Comparison of ENCODE assay signal across 8 mouse cellular contexts in the genomic region with DNA sequence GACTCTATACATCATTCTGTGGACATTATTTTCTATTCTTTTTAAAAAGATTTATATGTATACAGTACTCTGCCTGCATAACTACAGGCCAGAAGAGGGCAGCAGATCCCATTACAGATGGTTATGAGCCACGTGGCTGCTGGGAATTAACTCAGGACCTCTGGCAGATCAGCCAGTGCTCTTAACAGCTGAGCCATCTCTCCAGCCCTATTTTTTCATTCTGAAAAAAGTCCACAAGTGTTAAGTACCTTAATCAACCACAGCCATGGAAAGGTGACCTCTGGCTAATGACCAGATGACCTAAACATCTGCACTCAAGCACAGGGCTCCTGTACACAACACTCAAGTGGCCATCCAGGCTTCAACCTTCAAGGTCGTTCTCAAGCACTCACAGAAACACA. TPM values are rescaled to one million over a fixed set of nuclear protein-coding genes. Genes with fewer than 3 reads are reported as not detected.
A peak's percentile ranks its signal among the peaks of the same experiment; 100 is the strongest.
DNase-seq lines count a peak whose midpoint lies in the region; ATAC-seq and TF ChIP-seq lines count a peak whose summit lies in the region.

No protein-coding gene starts in this region.

- H3K9ac ChIP-seq in midbrain, embryonic 14.5 days (replicated peaks; ENCODE audit: low read length) = no peak overlapping the region
- H3K9ac ChIP-seq in midbrain, embryonic 16.5 days (ENCODE audit: low read depth, low read length) = no peak overlapping the region
- H3K9ac ChIP-seq in kidney, embryonic 14.5 days (ENCODE audit: low read depth, low read length) = no peak overlapping the region
- H3K9ac ChIP-seq in heart, embryonic 11.5 days (ENCODE audit: low read depth, low read length) = no peak overlapping the region

- H3K27me3 ChIP-seq in midbrain, embryonic 14.5 days (ENCODE audit: control insufficient read depth, insufficient read depth, low read length) = no peaks in the 10 kb centered on the region
- H3K27me3 ChIP-seq in midbrain, embryonic 16.5 days (ENCODE audit: control insufficient read depth, insufficient read depth, low read depth, low read length) = no peaks in the 10 kb centered on the region
- no peaks in the 10 kb centered on the region for H3K27me3 ChIP-seq in kidney, embryonic 14.5 days (ENCODE audit: control insufficient read depth, insufficient read depth, low read length)
- no peaks in the 10 kb centered on the region for H3K27me3 ChIP-seq in heart, embryonic 11.5 days (ENCODE audit: control insufficient read depth, insufficient read depth, low read length)

- H3K4me1 ChIP-seq in midbrain, embryonic 14.5 days (ENCODE audit: control insufficient read depth, insufficient read depth, low read length) = peaks cover 9% of the 10 kb centered on the region; the same call in 1 of the 2 replicates
- H3K4me1 ChIP-seq in midbrain, embryonic 16.5 days (ENCODE audit: control insufficient read depth, insufficient read depth, low read length) = peaks cover 18% of the 10 kb centered on the region
- no peaks in the 10 kb centered on the region for H3K4me1 ChIP-seq in bone marrow, adult 2 months (ENCODE audit: control insufficient read depth, insufficient read depth, low read length)
- H3K4me1 ChIP-seq in kidney, embryonic 14.5 days (ENCODE audit: control insufficient read depth, insufficient read depth, low read length) = peaks cover 15% of the 10 kb centered on the region; the same call in 1 of the 2 replicates
- peaks cover 7% of the 10 kb centered on the region for H3K4me1 ChIP-seq in heart, embryonic 11.5 days (ENCODE audit: control insufficient read depth, insufficient read depth, low read length)

- ATAC-seq in midbrain, embryonic 14.5 days (ENCODE audit: low FRiP score, low TSS enrichment) = no peak
- ATAC-seq in midbrain, embryonic 16.5 days = no peak
- ATAC-seq in kidney, embryonic 14.5 days (ENCODE audit: low FRiP score, low TSS enrichment) = peak; percentile 10
- no peak for ATAC-seq in heart, embryonic 11.5 days (replicated peaks; ENCODE audit: insufficient number of reproducible peaks, low FRiP score, low TSS enrichment)

- H3K4me2 ChIP-seq in midbrain, embryonic 14.5 days (ENCODE audit: low read length) = no peak overlapping the region
- no peak overlapping the region for H3K4me2 ChIP-seq in midbrain, embryonic 16.5 days (ENCODE audit: low read length)
- no peak overlapping the region for H3K4me2 ChIP-seq in kidney, embryonic 14.5 days (replicated peaks; ENCODE audit: low read depth, low read length)
- no peak overlapping the region for H3K4me2 ChIP-seq in heart, embryonic 11.5 days

- no peak overlapping the region for H3K4me3 ChIP-seq in midbrain, embryonic 14.5 days (replicated peaks; ENCODE audit: low read depth, low read length)
- H3K4me3 ChIP-seq in midbrain, embryonic 16.5 days (ENCODE audit: low read depth, low read length) = no peak overlapping the region
- H3K4me3 ChIP-seq in bone marrow, adult 2 months (replicated peaks; ENCODE audit: control insufficient read depth, low read depth, low read length) = no peak overlapping the region
- no peak overlapping the region for H3K4me3 ChIP-seq in kidney, embryonic 14.5 days (ENCODE audit: low read length)
- no peak overlapping the region for H3K4me3 ChIP-seq in heart, embryonic 11.5 days (ENCODE audit: low read depth, low read length)

- 55% methylated on average over 2 of the region's 2 CpGs for WGBS in midbrain, embryonic 14.5 days
- 43% methylated on average over 2 of the region's 2 CpGs for WGBS in midbrain, embryonic 16.5 days
- WGBS in bone marrow, adult 2 months = 50% methylated on average over 2 of the region's 2 CpGs
- WGBS in kidney, embryonic 14.5 days = 45% methylated on average over 2 of the region's 2 CpGs
- 50% methylated on average over 2 of the region's 2 CpGs for WGBS in heart, embryonic 11.5 days (ENCODE audit: insufficient replicate concordance)

- TF ChIP-seq CTCF in bone marrow, adult 2 months (IDR thresholded peaks at IDR 0.05; ENCODE audit: control insufficient read depth, insufficient read depth, low read length) = 0 out of 2 replicates have a peak, but pooled peaks have one; percentile 3

- H3K9me3 ChIP-seq in midbrain, embryonic 14.5 days (ENCODE audit: control insufficient read depth, low read length) = no peaks in the 10 kb centered on the region
- H3K9me3 ChIP-seq in midbrain, embryonic 16.5 days (replicated peaks; ENCODE audit: control insufficient read depth, low read length, poor library complexity, severe bottlenecking) = no peaks in the 10 kb centered on the region
- no peaks in the 10 kb centered on the region for H3K9me3 ChIP-seq in kidney, embryonic 14.5 days (ENCODE audit: control insufficient read depth, low read length)
- H3K9me3 ChIP-seq in heart, embryonic 11.5 days (replicated peaks; ENCODE audit: control insufficient read depth, low read length) = no peaks in the 10 kb centered on the region

- no peak for TF ChIP-seq POLR2A in bone marrow, adult 2 months (IDR thresholded peaks at IDR 0.05; ENCODE audit: borderline replicate concordance, control insufficient read depth, low read depth, low read length)

- H3K27ac ChIP-seq in midbrain, embryonic 14.5 days (replicated peaks; ENCODE audit: low read depth, low read length) = no peak overlapping the region
- no peak overlapping the region for H3K27ac ChIP-seq in midbrain, embryonic 16.5 days (ENCODE audit: low read length)
- H3K27ac ChIP-seq in bone marrow, adult 2 months (ENCODE audit: control insufficient read depth, insufficient read depth, low read depth, low read length, poor library complexity) = no peak overlapping the region
- H3K27ac ChIP-seq in kidney, embryonic 14.5 days (ENCODE audit: low read depth, low read length) = no peak overlapping the region
- no peak overlapping the region for H3K27ac ChIP-seq in heart, embryonic 11.5 days (ENCODE audit: low read depth, low read length)

- H3K36me3 ChIP-seq in midbrain, embryonic 14.5 days (ENCODE audit: control insufficient read depth, insufficient read depth, low read length) = peaks cover 58% of the 10 kb centered on the region
- H3K36me3 ChIP-seq in midbrain, embryonic 16.5 days (ENCODE audit: control insufficient read depth, insufficient read depth, low read length) = peaks cover 35% of the 10 kb centered on the region
- H3K36me3 ChIP-seq in kidney, embryonic 14.5 days (ENCODE audit: control insufficient read depth, insufficient read depth, low read length) = peaks cover 57% of the 10 kb centered on the region
- H3K36me3 ChIP-seq in heart, embryonic 11.5 days (ENCODE audit: control insufficient read depth, insufficient read depth, low read length) = peaks cover 33% of the 10 kb centered on the region

- peak; percentile 50 for DNase-seq in midbrain, embryonic 14.5 days
- peak; percentile 52 for DNase-seq in naive thymus-derived CD4-positive, alpha-beta T cell, adult 2 months (ENCODE audit: low read depth)
- DNase-seq in urinary bladder, postnatal 4 days (ENCODE audit: low spot score in 2 of 2) = no peak
- DNase-seq in gastrocnemius, postnatal 10 days = no peak

RNA-seq across cellular contexts. Expression of a gene that starts 1.4 kb away (rescaled TPM):
- not detected in 2 replicates for polyA plus RNA-seq in midbrain, embryonic 14.5 days (2014; fragmentation: Nextera tagmentation; extraction: Ambion mirVana)
- polyA plus RNA-seq in midbrain, embryonic 16.5 days (2015; fragmentation: Nextera tagmentation; extraction: Ambion mirVana) = 0.74 TPM in 1 of 2 replicates, not detected in the other
- polyA plus RNA-seq in bone marrow, adult 2 months (2011; ENCODE audit: insufficient read depth, insufficient read length, low replicate concordance, missing spikeins) = not detected in 2 replicates
- polyA plus RNA-seq in kidney, embryonic 14.5 days (2014; fragmentation: Nextera tagmentation; extraction: Ambion mirVana) = 0.56 TPM in 1 of 2 replicates, not detected in the other
- not detected for total RNA-seq in gastrocnemius, postnatal 10 days (2021)
- polyA plus RNA-seq in heart, embryonic 11.5 days (2014; fragmentation: Nextera tagmentation; extraction: Ambion mirVana) = 0.38 TPM in 1 of 2 replicates, not detected in the other

RNA-seq across cellular contexts. Expression of a gene that starts 5.1 kb away (rescaled TPM):
- polyA plus RNA-seq in midbrain, embryonic 14.5 days (2014; fragmentation: Nextera tagmentation; extraction: Ambion mirVana) = 363 and 413 TPM in 2 replicates
- 267 and 286 TPM in 2 replicates for polyA plus RNA-seq in midbrain, embryonic 16.5 days (2015; fragmentation: Nextera tagmentation; extraction: Ambion mirVana)
- 550 and 853 TPM in 2 replicates for polyA plus RNA-seq in bone marrow, adult 2 months (2011; ENCODE audit: insufficient read depth, insufficient read length, low replicate concordance, missing spikeins)
- 695 and 947 TPM in 2 replicates for polyA plus RNA-seq in kidney, embryonic 14.5 days (2014; fragmentation: Nextera tagmentation; extraction: Ambion mirVana)
- total RNA-seq in gastrocnemius, postnatal 10 days (2021) = 100 to 1,000 TPM; 793 to 832 TPM
- 461 and 517 TPM in 2 replicates for polyA plus RNA-seq in heart, embryonic 11.5 days (2014; fragmentation: Nextera tagmentation; extraction: Ambion mirVana)

RNA-seq across cellular contexts. Expression of a gene that starts 10.8 kb away (rescaled TPM):
- polyA plus RNA-seq in midbrain, embryonic 14.5 days (2014; fragmentation: Nextera tagmentation; extraction: Ambion mirVana) = 10.9 and 13.2 TPM in 2 replicates
- polyA plus RNA-seq in midbrain, embryonic 16.5 days (2015; fragmentation: Nextera tagmentation; extraction: Ambion mirVana) = 15.9 and 17.2 TPM in 2 replicates
- polyA plus RNA-seq in bone marrow, adult 2 months (2011; ENCODE audit: insufficient read depth, insufficient read length, low replicate concordance, missing spikeins) = 10.4 and 11.7 TPM in 2 replicates
- polyA plus RNA-seq in kidney, embryonic 14.5 days (2014; fragmentation: Nextera tagmentation; extraction: Ambion mirVana) = 12.6 and 13.7 TPM in 2 replicates
- 1 to 10 TPM; 8.4 to 9.7 TPM for total RNA-seq in gastrocnemius, postnatal 10 days (2021)
- 9.2 and 9.9 TPM in 2 replicates for polyA plus RNA-seq in heart, embryonic 11.5 days (2014; fragmentation: Nextera tagmentation; extraction: Ambion mirVana)

RNA-seq across cellular contexts. Expression of a gene that starts 21.7 kb away (rescaled TPM):
- 114 and 138 TPM in 2 replicates for polyA plus RNA-seq in midbrain, embryonic 14.5 days (2014; fragmentation: Nextera tagmentation; extraction: Ambion mirVana)
- polyA plus RNA-seq in midbrain, embryonic 16.5 days (2015; fragmentation: Nextera tagmentation; extraction: Ambion mirVana) = 194 and 202 TPM in 2 replicates
- polyA plus RNA-seq in bone marrow, adult 2 months (2011; ENCODE audit: insufficient read depth, insufficient read length, low replicate concordance, missing spikeins) = 48.1 and 99.2 TPM in 2 replicates
- polyA plus RNA-seq in kidney, embryonic 14.5 days (2014; fragmentation: Nextera tagmentation; extraction: Ambion mirVana) = 46.9 and 57.2 TPM in 2 replicates
- 10 to 100 TPM; 46.3 to 68.4 TPM for total RNA-seq in gastrocnemius, postnatal 10 days (2021)
- polyA plus RNA-seq in heart, embryonic 11.5 days (2014; fragmentation: Nextera tagmentation; extraction: Ambion mirVana) = 30.0 and 37.5 TPM in 2 replicates

RNA-seq across cellular contexts. Expression of a gene that starts 32.6 kb away (rescaled TPM):
- 4.8 and 7.7 TPM in 2 replicates for polyA plus RNA-seq in midbrain, embryonic 14.5 days (2014; fragmentation: Nextera tagmentation; extraction: Ambion mirVana)
- polyA plus RNA-seq in midbrain, embryonic 16.5 days (2015; fragmentation: Nextera tagmentation; extraction: Ambion mirVana) = 5.0 and 5.1 TPM in 2 replicates
- 9.5 and 11.7 TPM in 2 replicates for polyA plus RNA-seq in bone marrow, adult 2 months (2011; ENCODE audit: insufficient read depth, insufficient read length, low replicate concordance, missing spikeins)
- 1.9 and 2.6 TPM in 2 replicates for polyA plus RNA-seq in kidney, embryonic 14.5 days (2014; fragmentation: Nextera tagmentation; extraction: Ambion mirVana)
- 10 to 100 TPM; 46.8 to 49.7 TPM for total RNA-seq in gastrocnemius, postnatal 10 days (2021)
- 0.70 and 1.2 TPM in 2 replicates for polyA plus RNA-seq in heart, embryonic 11.5 days (2014; fragmentation: Nextera tagmentation; extraction: Ambion mirVana)

Comparison
In these comparisons a context has a peak if more than half of its experiments do, and no peak if none do; other contexts are left out.
1. DNase-seq: peak in midbrain, embryonic 14.5 days (single experiment) and naive thymus-derived CD4-positive, alpha-beta T cell, adult 2 months (single experiment); none in urinary bladder, postnatal 4 days (0 of 2) and gastrocnemius, postnatal 10 days (single experiment).